Mouse (Mus musculus): ENCODE data around the gene Adora2b. TPM values are rescaled to one million over a fixed set of nuclear protein-coding genes. Genes with fewer than 3 reads are reported as not detected.
A peak's percentile ranks its signal among the peaks of the same experiment; 100 is the strongest.
"Not testable (repeated sequence)": the region's sequence is repeated elsewhere in the genome, so short reads cannot be mapped to it uniquely, and the experiment has no call there.

Adora2b gene
- polyA plus RNA-seq, 2 experiments, result 0.42 to 1.2 TPM

- TF ChIP-seq CTCF (IDR thresholded peaks at IDR 0.05; ENCODE audit: low read depth), result no peak
- TF ChIP-seq EP300 (IDR thresholded peaks at IDR 0.05; ENCODE audit: low read depth), result no peak
- Histone ChIP-seq H3K36me3 (replicated peaks; ENCODE audit: control insufficient read depth, insufficient read depth, low read depth) (no peaks in the 10 kb centered on the region; the same call in 1 of the 2 replicates), H3K27ac (no peak overlapping the region; the same call in 1 of the 2 replicates), H3K9me3 (ENCODE audit: control insufficient read depth, low read length) (no peaks in the 10 kb centered on the region), H3K4me2 (ENCODE audit: low read depth) (peak overlapping the region; percentile 84), H3K4me1 (replicated peaks; ENCODE audit: control insufficient read depth in 2 of 2, insufficient read depth in 2 of 2, low read length in 1 of 2) (peaks cover 6 to 15% of the 10 kb centered on the region in 2 experiments), H3K9ac (replicated peaks) (peak overlapping the region; percentile 67), H3K4me3 (ENCODE audit: insufficient read depth in 1 of 2, low read depth in 2 of 2, low read length in 2 of 2) (peak overlapping the region; percentile 78 to 87), H3K27me3 (ENCODE audit: control insufficient read depth, insufficient read depth, low read length) (no peaks in the 10 kb centered on the region)
- ATAC-seq (ENCODE audit: insufficient read depth) (peak; percentile 83), DNase-seq (ENCODE audit: low read depth in 3 of 3, low spot score in 3 of 3) (peak in 2 of 3 experiments; percentile 45 to 47)
- 1% methylated on average over 56 of the region's 57 CpGs for WGBS (ENCODE audit: insufficient replicate concordance)
These were observed 32.8 kb downstream of the Adora2b start for GRCm38 (mm10) chr11:62281601-62281997.

DNA sequence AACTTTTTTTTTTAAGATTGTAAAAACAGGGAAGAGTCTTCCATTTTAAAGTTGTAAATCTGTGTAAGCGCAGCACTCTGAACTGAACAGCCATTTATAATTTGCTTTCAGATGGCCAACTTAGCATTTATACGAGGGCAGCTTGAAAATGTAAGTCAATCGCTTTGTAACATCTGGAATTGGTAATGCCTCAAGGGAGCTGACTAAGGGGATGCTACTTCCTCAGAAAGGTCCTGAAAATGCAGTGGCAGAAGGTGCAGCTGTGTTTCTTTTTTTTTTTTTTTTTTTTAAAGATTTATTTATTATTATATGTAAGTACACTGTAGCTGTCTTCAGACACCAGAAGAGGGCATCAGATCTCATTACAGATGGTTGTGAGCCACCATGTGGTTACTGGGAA is 35.2 kb downstream of the Adora2b start:
- not testable (repeated sequence) for H3K27ac ChIP-seq; H3K36me3 ChIP-seq (replicated peaks; ENCODE audit: control insufficient read depth, insufficient read depth, low read depth); H3K4me2 ChIP-seq (ENCODE audit: low read depth); ATAC-seq (ENCODE audit: insufficient read depth); H3K4me3 ChIP-seq (ENCODE audit: insufficient read depth in 1 of 2, low read depth in 2 of 2, low read length in 2 of 2); H3K27me3 ChIP-seq (ENCODE audit: control insufficient read depth, insufficient read depth, low read length); DNase-seq (ENCODE audit: low read depth in 3 of 3, low spot score in 3 of 3); H3K9me3 ChIP-seq (ENCODE audit: control insufficient read depth, low read length); H3K9ac ChIP-seq (replicated peaks)
- WGBS (ENCODE audit: insufficient replicate concordance), result 83% methylated on average over 3 of the region's 3 CpGs
- H3K4me1 ChIP-seq (replicated peaks; ENCODE audit: control insufficient read depth in 2 of 2, insufficient read depth in 2 of 2, low read length in 1 of 2), result peaks cover 6 to 11% of the 10 kb centered on the region in 2 experiments; a peak in 3 of 4 replicates

DNA sequence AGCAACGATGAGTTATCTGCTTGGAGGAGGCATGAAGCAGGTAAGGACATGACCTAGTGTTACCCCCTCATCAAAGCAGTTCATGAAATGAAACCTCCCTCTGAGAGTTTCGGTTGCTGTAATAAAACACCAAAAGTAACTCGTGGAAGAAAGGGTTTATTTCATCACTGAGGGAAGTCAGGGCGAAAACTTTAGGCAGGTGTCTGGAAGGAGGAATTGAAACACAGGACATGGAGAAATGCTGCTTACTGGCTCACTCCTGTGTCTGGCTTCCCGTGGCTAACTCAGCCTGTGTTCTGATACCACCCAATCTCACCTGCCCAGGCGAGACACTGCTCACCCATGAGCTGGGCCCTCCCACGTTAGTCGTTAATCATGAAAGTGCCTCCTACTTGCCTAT is 36.2 kb downstream of the Adora2b start:
- no peak for TF ChIP-seq CTCF (IDR thresholded peaks at IDR 0.05; ENCODE audit: low read depth)
- TF ChIP-seq EP300 (IDR thresholded peaks at IDR 0.05; ENCODE audit: low read depth), result no peak
- no peaks in the 10 kb centered on the region; the same call in 1 of the 2 replicates for H3K36me3 ChIP-seq (replicated peaks; ENCODE audit: control insufficient read depth, insufficient read depth, low read depth)
- DNase-seq (ENCODE audit: low read depth in 3 of 3, low spot score in 3 of 3), result no peak
- peaks cover 6 to 11% of the 10 kb centered on the region in 2 experiments; a peak in 3 of 4 replicates for H3K4me1 ChIP-seq (replicated peaks; ENCODE audit: control insufficient read depth in 2 of 2, insufficient read depth in 2 of 2, low read length in 1 of 2)
- H3K4me3 ChIP-seq (ENCODE audit: insufficient read depth in 1 of 2, low read depth in 2 of 2, low read length in 2 of 2), result no peak overlapping the region
- H3K9me3 ChIP-seq (ENCODE audit: control insufficient read depth, low read length), result no peaks in the 10 kb centered on the region
- whole genome bisulfite sequencing (ENCODE audit: insufficient replicate concordance), result 70% methylated on average over 8 of the region's 8 CpGs
- no peak overlapping the region for H3K4me2 ChIP-seq (ENCODE audit: low read depth)
- no peak for ATAC-seq (ENCODE audit: insufficient read depth)
- H3K9ac ChIP-seq (replicated peaks), result no peak overlapping the region
- H3K27ac ChIP-seq, result no peak overlapping the region
- no peaks in the 10 kb centered on the region for H3K27me3 ChIP-seq (ENCODE audit: control insufficient read depth, insufficient read depth, low read length)

GRCm38 (mm10) chr11:62287700-62288099 is 38.9 kb downstream of the Adora2b start:
- H3K27ac ChIP-seq, result no peak overlapping the region
- H3K9ac ChIP-seq (replicated peaks), result no peak overlapping the region
- no peak for ATAC-seq (ENCODE audit: insufficient read depth)
- H3K4me1 ChIP-seq (replicated peaks; ENCODE audit: control insufficient read depth in 2 of 2, insufficient read depth in 2 of 2, low read length in 1 of 2), result no peaks in the 10 kb centered on the region
- no peak overlapping the region for H3K4me3 ChIP-seq (ENCODE audit: insufficient read depth in 1 of 2, low read depth in 2 of 2, low read length in 2 of 2)
- no peaks in the 10 kb centered on the region for H3K27me3 ChIP-seq (ENCODE audit: control insufficient read depth, insufficient read depth, low read length)
- TF ChIP-seq CTCF (IDR thresholded peaks at IDR 0.05; ENCODE audit: low read depth) (no peak), EP300 (IDR thresholded peaks at IDR 0.05; ENCODE audit: low read depth) (no peak)
- no peaks in the 10 kb centered on the region for H3K9me3 ChIP-seq (ENCODE audit: control insufficient read depth, low read length)
- H3K4me2 ChIP-seq (ENCODE audit: low read depth), result no peak overlapping the region
- WGBS (ENCODE audit: insufficient replicate concordance), result 82% methylated on average over 1 of the region's 1 CpGs
- no peaks in the 10 kb centered on the region; the same call in 1 of the 2 replicates for H3K36me3 ChIP-seq (replicated peaks; ENCODE audit: control insufficient read depth, insufficient read depth, low read depth)
- no peak for DNase-seq (ENCODE audit: low read depth in 3 of 3, low spot score in 3 of 3)

- Histone ChIP-seq H3K4me3 (ENCODE audit: insufficient read depth in 1 of 2, low read depth in 2 of 2, low read length in 2 of 2) (no peak overlapping the region), H3K36me3 (replicated peaks; ENCODE audit: control insufficient read depth, insufficient read depth, low read depth) (no peaks in the 10 kb centered on the region), H3K27me3 (ENCODE audit: control insufficient read depth, insufficient read depth, low read length) (no peaks in the 10 kb centered on the region), H3K27ac (no peak overlapping the region), H3K4me1 (replicated peaks; ENCODE audit: control insufficient read depth in 2 of 2, insufficient read depth in 2 of 2, low read length in 1 of 2) (no peaks in the 10 kb centered on the region), H3K9me3 (ENCODE audit: control insufficient read depth, low read length) (no peaks in the 10 kb centered on the region), H3K4me2 (ENCODE audit: low read depth) (no peak overlapping the region), H3K9ac (replicated peaks) (no peak overlapping the region)
- 63% methylated on average over 2 of the region's 2 CpGs for WGBS (ENCODE audit: insufficient replicate concordance)
- DNase-seq (ENCODE audit: low read depth in 3 of 3, low spot score in 3 of 3), result no peak
- TF ChIP-seq CTCF (IDR thresholded peaks at IDR 0.05; ENCODE audit: low read depth) (no peak), EP300 (IDR thresholded peaks at IDR 0.05; ENCODE audit: low read depth) (no peak)
- no peak for ATAC-seq (ENCODE audit: insufficient read depth)
These were observed 45.3 kb downstream of the Adora2b start for GRCm38 (mm10) chr11:62294121-62294520.

Measured in liver, embryonic 14.5 days (tissue).